Mouse (Mus musculus) E14TG2a.4 (cell line): ENCODE data around the gene Shb.

Experiments
- CTCF ChIP-seq: conservative IDR thresholded peaks from 2 replicates; pipeline ENCODE4 v1.5.1; 2014; ENCODE audit warnings: low read length
- POU5F1 ChIP-seq: IDR thresholded peaks from 2 replicates; pipeline ENCODE4 v1.6.1; 2014; ENCODE audit warnings: low read length, borderline replicate concordance

GRCm38 (mm10) chr4:45467115-45467912, 65.0 kb downstream of the Shb start:
- TF ChIP-seq CTCF (no peak), POU5F1 (no peak)
